Comparison of ENCODE assay signal across 8 mouse cellular contexts in genomic region chr17:47738066-47738878, GRCm38 (mm10). TPM values are rescaled to one million over a fixed set of nuclear protein-coding genes. Genes with fewer than 3 reads are reported as not detected.
DNase-seq lines count a peak whose midpoint lies in the region; ATAC-seq and TF ChIP-seq lines count a peak whose summit lies in the region.

No protein-coding gene starts in this region.

- H3K36me3 ChIP-seq in intestine, embryonic 14.5 days (ENCODE audit: control insufficient read depth, insufficient read depth, low read length), result no peaks in the 10 kb centered on the region
- no peaks in the 10 kb centered on the region for H3K36me3 ChIP-seq in liver, embryonic 16.5 days (ENCODE audit: control insufficient read depth, insufficient read depth)

- DNase-seq in left cerebral cortex, adult 2 months (ENCODE audit: extremely low spot score in 1 of 2, low spot score in 2 of 2), result no peak
- DNase-seq in left cerebral cortex, postnatal 25 days (ENCODE audit: low spot score in 2 of 2), result no peak
- DNase-seq in cerebellum, postnatal 10 days, result peak; percentile 65 to 74
- peak; percentile 65 to 76 for DNase-seq in gastrocnemius, adult 8-10 months (ENCODE audit: low spot score in 2 of 2)
- peak; percentile 72 for DNase-seq in intestine, embryonic 14.5 days (ENCODE audit: low spot score)
- DNase-seq in neural tube, embryonic 10.5 days (ENCODE audit: extremely low spot score, low spot score), result peak; percentile 56
- peak; percentile 56 to 66 for DNase-seq in thymus, adult 18-20 months

- H3K27ac ChIP-seq in left cerebral cortex, adult 2 months, result peak overlapping the region; percentile 87
- H3K27ac ChIP-seq in intestine, embryonic 14.5 days (ENCODE audit: low read depth), result peak overlapping the region; percentile 65
- peak overlapping the region; percentile 37; the same call in 1 of the 2 replicates for H3K27ac ChIP-seq in liver, embryonic 16.5 days (ENCODE audit: low read length)

- H3K9ac ChIP-seq in intestine, embryonic 14.5 days (ENCODE audit: low read length), result peak overlapping the region; percentile 60
- peak overlapping the region; percentile 52 for H3K9ac ChIP-seq in liver, embryonic 16.5 days (ENCODE audit: low read depth, low read length)

- TF ChIP-seq CTCF in left cerebral cortex, adult 2 months (IDR thresholded peaks at IDR 0.05), result no peak; the same call in 1 of the 2 replicates

- no peaks in the 10 kb centered on the region for H3K27me3 ChIP-seq in intestine, embryonic 14.5 days (replicated peaks; ENCODE audit: control insufficient read depth, insufficient read depth, low read length)
- peaks cover 18% of the 10 kb centered on the region for H3K27me3 ChIP-seq in liver, embryonic 16.5 days (ENCODE audit: control insufficient read depth, insufficient read depth, low read depth, low read length)

- peak overlapping the region; percentile 76 for H3K4me3 ChIP-seq in left cerebral cortex, adult 2 months
- H3K4me3 ChIP-seq in intestine, embryonic 14.5 days (ENCODE audit: low read depth, low read length), result peak overlapping the region; percentile 65
- H3K4me3 ChIP-seq in liver, embryonic 16.5 days (ENCODE audit: low read depth, low read length), result peak overlapping the region; percentile 77

- 1% methylated on average over 49 of the region's 61 CpGs for WGBS in intestine, embryonic 14.5 days
- 2% methylated on average over 60 of the region's 61 CpGs for WGBS in liver, embryonic 16.5 days (ENCODE audit: insufficient replicate concordance)

- H3K9me3 ChIP-seq in intestine, embryonic 14.5 days (ENCODE audit: control insufficient read depth, low read length), result no peaks in the 10 kb centered on the region
- H3K9me3 ChIP-seq in liver, embryonic 16.5 days (replicated peaks; ENCODE audit: control insufficient read depth, low read length), result no peaks in the 10 kb centered on the region

- peaks cover 6% of the 10 kb centered on the region; the same call in 1 of the 2 replicates for H3K4me1 ChIP-seq in intestine, embryonic 14.5 days (replicated peaks; ENCODE audit: control insufficient read depth, insufficient read depth, low read length)
- peaks cover 26% of the 10 kb centered on the region for H3K4me1 ChIP-seq in liver, embryonic 16.5 days (ENCODE audit: control insufficient read depth, low read depth, low read length)

- peak; percentile 34 for ATAC-seq in intestine, embryonic 14.5 days (replicated peaks; ENCODE audit: low FRiP score, low TSS enrichment, low read depth)
- peak; percentile 15 for ATAC-seq in liver, embryonic 16.5 days (ENCODE audit: low read depth)

- intact Hi-C loops in left cerebral cortex, adult 2 months (cut with DNase I), result loop anchor here (5.0 kb wide), 1 partner anchor 364 kb away; no protein-coding TSS in a partner anchor
- intact Hi-C loops in left cerebral cortex, postnatal 25 days (cut with DNase I), result loop anchor here (5.0 kb wide), 1 partner anchor 139 kb away; no protein-coding TSS in a partner anchor

- H3K4me2 ChIP-seq in intestine, embryonic 14.5 days (ENCODE audit: low read length), result peak overlapping the region; percentile 94
- H3K4me2 ChIP-seq in liver, embryonic 16.5 days (ENCODE audit: low read depth, low read length), result peak overlapping the region; percentile 99

RNA-seq across cellular contexts. Expression of gene Tfeb, which starts 1.4 kb away (rescaled TPM):
- 10 to 100 TPM; 10.0 to 10.6 TPM for total RNA-seq in left cerebral cortex, adult 2 months (2021)
- 10 to 100 TPM in 1 of 2 experiments, 1 to 10 TPM in 1; 8.2 to 11.5 TPM for total RNA-seq in left cerebral cortex, postnatal 25 days (2021)
- total RNA-seq in gastrocnemius, adult 8-10 months (2022), result 100 to 1,000 TPM; 102 to 107 (median 103) TPM
- polyA plus RNA-seq in intestine, embryonic 14.5 days (2014; fragmentation: Nextera tagmentation; extraction: Ambion mirVana), result 9.3 and 13.6 TPM in 2 replicates
- 5.5 and 5.9 TPM in 2 replicates for polyA plus RNA-seq in liver, embryonic 16.5 days (2015; fragmentation: Nextera tagmentation; extraction: Ambion mirVana)

RNA-seq across cellular contexts. Expression of gene Pgc, which starts 11.6 kb away (rescaled TPM):
- not detected for total RNA-seq in left cerebral cortex, adult 2 months (2021)
- total RNA-seq in left cerebral cortex, postnatal 25 days (2021), result not detected
- not detected for total RNA-seq in gastrocnemius, adult 8-10 months (2022)
- 2.1 and 2.6 TPM in 2 replicates for polyA plus RNA-seq in intestine, embryonic 14.5 days (2014; fragmentation: Nextera tagmentation; extraction: Ambion mirVana)
- polyA plus RNA-seq in liver, embryonic 16.5 days (2015; fragmentation: Nextera tagmentation; extraction: Ambion mirVana), result not detected in 2 replicates

RNA-seq across cellular contexts. Expression of gene Prickle4, which starts 43.7 kb away (rescaled TPM):
- total RNA-seq in left cerebral cortex, adult 2 months (2021), result 1 to 10 TPM; 5.2 to 6.5 TPM
- total RNA-seq in left cerebral cortex, postnatal 25 days (2021), result 1 to 10 TPM; 4.2 to 5.7 TPM
- total RNA-seq in gastrocnemius, adult 8-10 months (2022), result 1 to 10 TPM in 3 of 4 experiments, under 1 TPM in 1; 0.56 to 3.3 (median 2.3) TPM
- 0.52 and 0.53 TPM in 2 replicates for polyA plus RNA-seq in intestine, embryonic 14.5 days (2014; fragmentation: Nextera tagmentation; extraction: Ambion mirVana)
- 0.25 TPM in 1 of 2 replicates, not detected in the other for polyA plus RNA-seq in liver, embryonic 16.5 days (2015; fragmentation: Nextera tagmentation; extraction: Ambion mirVana)

RNA-seq across cellular contexts. Expression of gene Gm21981, which starts 44.0 kb away (rescaled TPM):
- 1 to 10 TPM; 3.1 to 4.1 TPM for total RNA-seq in left cerebral cortex, adult 2 months (2021)
- 1 to 10 TPM; 3.3 to 3.8 TPM for total RNA-seq in left cerebral cortex, postnatal 25 days (2021)
- under 1 TPM in 2 of 4 experiments, not detected in 2; 0.17 to 0.39 TPM for total RNA-seq in gastrocnemius, adult 8-10 months (2022)
- polyA plus RNA-seq in intestine, embryonic 14.5 days (2014; fragmentation: Nextera tagmentation; extraction: Ambion mirVana), result 0.90 and 1.4 TPM in 2 replicates
- polyA plus RNA-seq in liver, embryonic 16.5 days (2015; fragmentation: Nextera tagmentation; extraction: Ambion mirVana), result 0.05 TPM in 1 of 2 replicates, not detected in the other

RNA-seq across cellular contexts. Expression of gene Frs3, which starts 49.4 kb away (rescaled TPM):
- total RNA-seq in left cerebral cortex, adult 2 months (2021), result 10 to 100 TPM; 27.5 to 31.0 TPM
- 10 to 100 TPM; 22.0 to 24.2 TPM for total RNA-seq in left cerebral cortex, postnatal 25 days (2021)
- 1 to 10 TPM; 4.3 to 6.0 (median 5.2) TPM for total RNA-seq in gastrocnemius, adult 8-10 months (2022)
- 4.8 and 5.3 TPM in 2 replicates for polyA plus RNA-seq in intestine, embryonic 14.5 days (2014; fragmentation: Nextera tagmentation; extraction: Ambion mirVana)
- 1.3 and 1.5 TPM in 2 replicates for polyA plus RNA-seq in liver, embryonic 16.5 days (2015; fragmentation: Nextera tagmentation; extraction: Ambion mirVana)

Comparison
In these comparisons a context has a peak if more than half of its experiments do, and no peak if none do; other contexts are left out.
1. DNase-seq: peak in cerebellum, postnatal 10 days (2 of 2), gastrocnemius, adult 8-10 months (2 of 2), intestine, embryonic 14.5 days (single experiment), neural tube, embryonic 10.5 days (single experiment) and thymus, adult 18-20 months (2 of 2); none in left cerebral cortex, adult 2 months (0 of 2) and left cerebral cortex, postnatal 25 days (0 of 2).
2. H3K27ac ChIP-seq: peak in every context shown above with its lines; median percentile 87 in left cerebral cortex, adult 2 months; 65 in intestine, embryonic 14.5 days; 37 in liver, embryonic 16.5 days.
3. RNA of gene Tfeb, which starts 1.4 kb away (total RNA-seq): 102 to 107 TPM in gastrocnemius, adult 8-10 months; 8.2 to 11.5 TPM in left cerebral cortex, postnatal 25 days and 10.0 to 10.6 TPM in left cerebral cortex, adult 2 months; every median in the first group is over 4 times any median in the second.
4. Peak in every context shown above with its lines, with median percentiles within 50 percentile points of each other: H3K4me3 ChIP-seq.